Mouse (Mus musculus): ENCODE data around the gene Bhmt. TPM values are rescaled to one million over a fixed set of nuclear protein-coding genes. Genes with fewer than 3 reads are reported as not detected.
"Not testable (repeated sequence)": the region's sequence is repeated elsewhere in the genome, so short reads cannot be mapped to it uniquely, and the experiment has no call there.

Gene Bhmt
- polyA plus RNA-seq, 1 experiment from 2014 or later: not detected

- no peaks in the 10 kb centered on the region for H3K36me3 ChIP-seq
- WGBS: 77% methylated on average over 4 of the region's 4 CpGs
- no peaks in the 10 kb centered on the region for H3K9me3 ChIP-seq
- no peaks in the 10 kb centered on the region for H3K27me3 ChIP-seq
- H3K27ac ChIP-seq: no peak overlapping the region
- H3K4me1 ChIP-seq: 0 out of 2 replicates have a peak, but pooled peaks cover 3% of the 10 kb centered on the region
- ATAC-seq (ENCODE audit: low FRiP score, low read depth): no peak
- H3K4me2 ChIP-seq (replicated peaks): no peak overlapping the region
- H3K4me3 ChIP-seq: no peak overlapping the region
- no peak overlapping the region for H3K9ac ChIP-seq
Measured at GRCm38 (mm10) chr13:93604698-93605097, 33.1 kb downstream of the Bhmt start.

GRCm38 (mm10) chr13:93601527-93601926, 36.2 kb downstream of the Bhmt start:
- no peaks in the 10 kb centered on the region for H3K4me1 ChIP-seq
- no peaks in the 10 kb centered on the region for H3K27me3 ChIP-seq
- 81% methylated on average over 11 of the region's 11 CpGs for WGBS
- H3K4me2 ChIP-seq (replicated peaks): no peak overlapping the region
- H3K9ac ChIP-seq: no peak overlapping the region
- ATAC-seq (ENCODE audit: low FRiP score, low read depth): no peak
- H3K36me3 ChIP-seq: no peaks in the 10 kb centered on the region
- H3K9me3 ChIP-seq: no peaks in the 10 kb centered on the region
- no peak overlapping the region for H3K4me3 ChIP-seq
- H3K27ac ChIP-seq: no peak overlapping the region

GRCm38 (mm10) chr13:93593040-93593699, 44.6 kb downstream of the Bhmt start:
- 83% methylated on average over 2 of the region's 2 CpGs for WGBS
- Histone ChIP-seq H3K4me3 (no peak overlapping the region), H3K4me2 (replicated peaks) (no peak overlapping the region), H3K36me3 (no peaks in the 10 kb centered on the region), H3K9me3 (no peaks in the 10 kb centered on the region), H3K9ac (no peak overlapping the region), H3K27ac (no peak overlapping the region), H3K4me1 (no peaks in the 10 kb centered on the region), H3K27me3 (no peaks in the 10 kb centered on the region)
- no peak for ATAC-seq (ENCODE audit: low FRiP score, low read depth)

GRCm38 (mm10) chr13:93582526-93582925, 55.2 kb downstream of the Bhmt start:
- not testable (repeated sequence) for ATAC-seq (ENCODE audit: low FRiP score, low read depth); H3K4me1 ChIP-seq; H3K4me2 ChIP-seq (replicated peaks); H3K27me3 ChIP-seq; H3K36me3 ChIP-seq; H3K9me3 ChIP-seq; H3K9ac ChIP-seq; H3K4me3 ChIP-seq; H3K27ac ChIP-seq
- 90% methylated on average over 9 of the region's 9 CpGs for WGBS

GRCm38 (mm10) chr13:93580431-93580830, 57.3 kb downstream of the Bhmt start:
- H3K27ac ChIP-seq: no peak overlapping the region
- no peaks in the 10 kb centered on the region for H3K36me3 ChIP-seq
- 83% methylated on average over 5 of the region's 5 CpGs for WGBS
- no peak overlapping the region for H3K4me3 ChIP-seq
- H3K27me3 ChIP-seq: no peaks in the 10 kb centered on the region
- ATAC-seq (ENCODE audit: low FRiP score, low read depth): no peak
- no peaks in the 10 kb centered on the region for H3K4me1 ChIP-seq
- no peak overlapping the region for H3K4me2 ChIP-seq (replicated peaks)
- H3K9ac ChIP-seq: no peak overlapping the region
- H3K9me3 ChIP-seq: peaks cover 8% of the 10 kb centered on the region; the same call in 1 of the 2 replicates

- Histone ChIP-seq H3K36me3 (no peaks in the 10 kb centered on the region), H3K4me2 (replicated peaks) (no peak overlapping the region), H3K4me3 (no peak overlapping the region), H3K9me3 (no peaks in the 10 kb centered on the region), H3K4me1 (no peaks in the 10 kb centered on the region), H3K27ac (no peak overlapping the region), H3K9ac (no peak overlapping the region), H3K27me3 (no peaks in the 10 kb centered on the region)
- no peak for ATAC-seq (ENCODE audit: low FRiP score, low read depth)
- WGBS: 61% methylated on average over 4 of the region's 4 CpGs
Measured at GRCm38 (mm10) chr13:93569676-93570075, 68.1 kb downstream of the Bhmt start.

Other genes with a start within 250 kb of the Bhmt start
- 4.1 and 4.7 TPM in 2 replicates for gene Jmy, start 138.2 kb downstream of the Bhmt start, polyA plus RNA-seq (2015; fragmentation: Nextera tagmentation; extraction: Ambion mirVana)
- gene Bhmt2, start 36.3 kb upstream of the Bhmt start, polyA plus RNA-seq (2015; fragmentation: Nextera tagmentation; extraction: Ambion mirVana): 0.08 and 0.22 TPM in 2 replicates
- not detected in 2 replicates for gene Dmgdh, start 36.5 kb upstream of the Bhmt start, polyA plus RNA-seq (2015; fragmentation: Nextera tagmentation; extraction: Ambion mirVana)
- gene Arsb, start 133.7 kb upstream of the Bhmt start, polyA plus RNA-seq (2015; fragmentation: Nextera tagmentation; extraction: Ambion mirVana): 13.5 and 13.7 TPM in 2 replicates

All from limb, embryonic 13.5 days (tissue).